Mouse (Mus musculus) intestine, embryonic 15.5 days (tissue): ENCODE measurements around the gene Hs3st2. TPM values are rescaled to one million over a fixed set of nuclear protein-coding genes. Genes with fewer than 3 reads are reported as not detected.

Experiments
- ATAC-seq: fragments of 200-750 bp; cut with Nextera tagmentation; 2 replicates; pipeline ENCODE4 v1.8.0; 2017; ENCODE audit warnings: moderate TSS enrichment, moderate library complexity
- H3K27ac ChIP-seq: fragments of 300-500 bp; sonication (generic); 2 replicates; pipeline ENCODE4 v1.5.1; 2015; ENCODE audit warnings: mild to moderate bottlenecking, inconsistent platforms
- H3K27me3 ChIP-seq: fragments of 300-500 bp; sonication (generic); replicated peaks from 2 replicates; pipeline ENCODE4 v1.6.1; 2015; ENCODE audit warnings: inconsistent platforms
- H3K36me3 ChIP-seq: fragments of 300-500 bp; sonication (generic); 2 replicates; pipeline ENCODE4 v1.6.1; 2015; ENCODE audit warnings: inconsistent platforms
- H3K4me1 ChIP-seq: fragments of 300-500 bp; sonication (generic); replicated peaks from 2 replicates; pipeline ENCODE4 v1.6.1; 2015; ENCODE audit warnings: inconsistent platforms
- H3K4me2 ChIP-seq: fragments of 300-500 bp; sonication (generic); replicated peaks from 2 replicates; pipeline ENCODE4 v1.6.1; 2015; ENCODE audit warnings: mild to moderate bottlenecking, inconsistent platforms
- H3K4me3 ChIP-seq: fragments of 300-500 bp; sonication (generic); replicated peaks from 2 replicates; pipeline ENCODE4 v1.5.1; 2015; ENCODE audit warnings: inconsistent platforms
- H3K9ac ChIP-seq: fragments of 300-500 bp; sonication (generic); 2 replicates; pipeline ENCODE4 v1.6.1; 2015; ENCODE audit warnings: inconsistent platforms
- H3K9me3 ChIP-seq: fragments of 300-500 bp; sonication (generic); 2 replicates; pipeline ENCODE4 v1.6.1; 2016; ENCODE audit warnings: inconsistent platforms
- WGBS: fragments of 180-500 bp; shearing (Covaris S2); methylation state at CpG from one replicate; pipeline ENCODE4 v1.1.7; 2015; 5-methylcytosine and 5-hydroxymethylcytosine counted together
- polyA plus RNA-seq: library from polyadenylated mRNA; unstranded; fragments of >200 nt; fragmentation: Nextera tagmentation; extraction: Ambion mirVana; gene quantifications from 2 replicates; pipeline ENCODE4 v1.2.1, GENCODE M21; 2015

Hs3st2 gene
- polyA plus RNA-seq, 1 experiment from 2014 or later: 0.63 TPM

GRCm38 (mm10) chr7:121517165-121517591 lies 125.5 kb downstream of the Hs3st2 start:
- ATAC-seq: no peak
- Histone ChIP-seq H3K9ac (no peak overlapping the region), H3K4me3 (no peak overlapping the region), H3K36me3 (no peaks in the 10 kb centered on the region), H3K9me3 (no peaks in the 10 kb centered on the region), H3K27ac (no peak overlapping the region), H3K4me1 (no peaks in the 10 kb centered on the region), H3K27me3 (no peaks in the 10 kb centered on the region), H3K4me2 (no peak overlapping the region)
- 77% methylated on average over 3 of the region's 3 CpGs for WGBS

- no peak overlapping the region for H3K9ac ChIP-seq
- no peaks in the 10 kb centered on the region for H3K9me3 ChIP-seq
- H3K4me1 ChIP-seq: no peaks in the 10 kb centered on the region
- H3K27ac ChIP-seq: no peak overlapping the region
- no peak overlapping the region for H3K4me3 ChIP-seq
- WGBS: 92% methylated on average over 3 of the region's 3 CpGs
- H3K36me3 ChIP-seq: no peaks in the 10 kb centered on the region
- H3K27me3 ChIP-seq: no peaks in the 10 kb centered on the region
- H3K4me2 ChIP-seq: no peak overlapping the region
- no peak for ATAC-seq
Measured at GRCm38 (mm10) chr7:121522125-121522524, 130.5 kb downstream of the Hs3st2 start.

- no peak overlapping the region for H3K4me2 ChIP-seq
- H3K4me1 ChIP-seq: no peaks in the 10 kb centered on the region
- ATAC-seq: no peak
- no peak overlapping the region for H3K27ac ChIP-seq
- 78% methylated on average over 2 of the region's 2 CpGs for WGBS
- H3K36me3 ChIP-seq: no peaks in the 10 kb centered on the region
- no peaks in the 10 kb centered on the region for H3K9me3 ChIP-seq
- H3K4me3 ChIP-seq: no peak overlapping the region
- H3K9ac ChIP-seq: no peak overlapping the region
- no peaks in the 10 kb centered on the region for H3K27me3 ChIP-seq
Measured at GRCm38 (mm10) chr7:121529023-121529422, 137.4 kb downstream of the Hs3st2 start.

GRCm38 (mm10) chr7:121533639-121534038 lies 142.0 kb downstream of the Hs3st2 start:
- H3K4me1 ChIP-seq: no peaks in the 10 kb centered on the region
- H3K4me2 ChIP-seq: no peak overlapping the region
- 89% methylated on average over 6 of the region's 6 CpGs for WGBS
- no peaks in the 10 kb centered on the region for H3K36me3 ChIP-seq
- no peaks in the 10 kb centered on the region for H3K9me3 ChIP-seq
- no peak overlapping the region for H3K4me3 ChIP-seq
- H3K9ac ChIP-seq: no peak overlapping the region
- H3K27ac ChIP-seq: no peak overlapping the region
- no peak for ATAC-seq
- no peaks in the 10 kb centered on the region for H3K27me3 ChIP-seq

GRCm38 (mm10) chr7:121534386-121534785 lies 142.7 kb downstream of the Hs3st2 start:
- Histone ChIP-seq H3K36me3 (no peaks in the 10 kb centered on the region), H3K27ac (no peak overlapping the region), H3K4me2 (no peak overlapping the region), H3K4me3 (no peak overlapping the region), H3K4me1 (no peaks in the 10 kb centered on the region), H3K27me3 (no peaks in the 10 kb centered on the region), H3K9me3 (no peaks in the 10 kb centered on the region), H3K9ac (no peak overlapping the region)
- 82% methylated on average over 7 of the region's 7 CpGs for WGBS
- no peak for ATAC-seq

- Histone ChIP-seq H3K9me3 (no peaks in the 10 kb centered on the region), H3K27me3 (no peaks in the 10 kb centered on the region), H3K36me3 (no peaks in the 10 kb centered on the region), H3K9ac (no peak overlapping the region), H3K4me2 (no peak overlapping the region), H3K27ac (no peak overlapping the region), H3K4me3 (no peak overlapping the region), H3K4me1 (no peaks in the 10 kb centered on the region)
- WGBS: 62% methylated on average over 4 of the region's 4 CpGs
- ATAC-seq: no peak
Measured at GRCm38 (mm10) chr7:121535987-121536386, 144.3 kb downstream of the Hs3st2 start.

- no peak overlapping the region for H3K4me3 ChIP-seq
- H3K4me2 ChIP-seq: no peak overlapping the region
- no peaks in the 10 kb centered on the region for H3K9me3 ChIP-seq
- no peak overlapping the region for H3K9ac ChIP-seq
- H3K27me3 ChIP-seq: no peaks in the 10 kb centered on the region
- H3K27ac ChIP-seq: no peak overlapping the region
- 53% methylated on average over 19 of the region's 19 CpGs for WGBS
- ATAC-seq: no peak
- no peaks in the 10 kb centered on the region for H3K36me3 ChIP-seq
- no peaks in the 10 kb centered on the region for H3K4me1 ChIP-seq
Measured at GRCm38 (mm10) chr7:121539405-121540275, 148.0 kb downstream of the Hs3st2 start.

GRCm38 (mm10) chr7:121542458-121542857 lies 150.8 kb downstream of the Hs3st2 start:
- Histone ChIP-seq H3K9me3 (no peaks in the 10 kb centered on the region), H3K27ac (no peak overlapping the region), H3K4me1 (no peaks in the 10 kb centered on the region), H3K27me3 (no peaks in the 10 kb centered on the region), H3K4me3 (no peak overlapping the region), H3K9ac (no peak overlapping the region), H3K4me2 (no peak overlapping the region), H3K36me3 (no peaks in the 10 kb centered on the region)
- WGBS: 48% methylated on average over 2 of the region's 2 CpGs
- no peak for ATAC-seq

- Histone ChIP-seq H3K4me1 (no peaks in the 10 kb centered on the region), H3K36me3 (no peaks in the 10 kb centered on the region), H3K27me3 (no peaks in the 10 kb centered on the region), H3K4me2 (no peak overlapping the region), H3K27ac (no peak overlapping the region), H3K9ac (no peak overlapping the region), H3K4me3 (no peak overlapping the region), H3K9me3 (no peaks in the 10 kb centered on the region)
- WGBS: 74% methylated on average over 18 of the region's 18 CpGs
- no peak for ATAC-seq
Measured at GRCm38 (mm10) chr7:121549329-121550022, 157.8 kb downstream of the Hs3st2 start.
